Mouse (Mus musculus) activated CD4-positive, CD25-positive, alpha-beta regulatory T cell, adult 9 weeks (primary cell): Measurements from ENCODE around the gene Olfr1259. TPM values are rescaled to one million over a fixed set of nuclear protein-coding genes. Genes with fewer than 3 reads are reported as not detected.

Source experiments
- polyA plus RNA-seq: library from polyadenylated mRNA; unstranded; fragments of 100-300 nt; shearing (Covaris generic); gene quantifications from one replicate; pipeline ENCODE4 v1.2.1, GENCODE M21; 2017

Olfr1259 gene
- polyA plus RNA-seq = not detected

GRCm38 (mm10) chr2:89948564-89948963, at the start of gene Olfr1259:
Gene Olfr1259, minus strand, starts transcription at chr2:89948664.

GRCm38 (mm10) chr2:89990921-89991320, 42.5 kb upstream of the Olfr1259 start, which contains the start of gene Olfr1261:
Gene Olfr1261, plus strand, starts transcription at chr2:89991221.

GRCm38 (mm10) chr2:89974184-89974583, 25.7 kb upstream of the Olfr1259 start, which contains the start of gene Olfr1260:
Gene Olfr1260, plus strand, starts transcription at chr2:89974340.

GRCm38 (mm10) chr2:89927009-89927408, 21.5 kb downstream of the Olfr1259 start, which contains the start of gene Olfr1258:
Gene Olfr1258, plus strand, starts transcription at chr2:89927309.

Other genes starting within 250 kb of the Olfr1259 start
- gene Olfr1252, start 223.7 kb downstream of the Olfr1259 start, polyA plus RNA-seq = not detected
- not detected for gene Olfr1253, start 191.6 kb downstream of the Olfr1259 start, polyA plus RNA-seq
- not detected for gene Olfr1254, start 155.0 kb downstream of the Olfr1259 start, polyA plus RNA-seq
- not detected for gene Olfr1255, start 136.6 kb downstream of the Olfr1259 start, polyA plus RNA-seq
- not detected for gene Olfr1256, start 107.1 kb downstream of the Olfr1259 start, polyA plus RNA-seq
- not detected for gene Olfr48, start 100.5 kb downstream of the Olfr1259 start, polyA plus RNA-seq
- not detected for gene Olfr1257, start 70.2 kb downstream of the Olfr1259 start, polyA plus RNA-seq
- gene Olfr1258, start 21.4 kb downstream of the Olfr1259 start, polyA plus RNA-seq = not detected
- not detected for gene Olfr1260, start 25.7 kb upstream of the Olfr1259 start, polyA plus RNA-seq
- gene Olfr1261, start 42.6 kb upstream of the Olfr1259 start, polyA plus RNA-seq = not detected
- gene Olfr1262, start 51.5 kb upstream of the Olfr1259 start, polyA plus RNA-seq = not detected
- gene Olfr1263, start 63.5 kb upstream of the Olfr1259 start, polyA plus RNA-seq = 0.09 TPM
- gene Olfr1264, start 76.9 kb upstream of the Olfr1259 start, polyA plus RNA-seq = not detected
- not detected for gene Olfr1265, start 86.7 kb upstream of the Olfr1259 start, polyA plus RNA-seq
- not detected for gene Olfr140, start 114.9 kb upstream of the Olfr1259 start, polyA plus RNA-seq
- not detected for gene Olfr1269, start 172.7 kb upstream of the Olfr1259 start, polyA plus RNA-seq
- gene Olfr32, start 193.6 kb upstream of the Olfr1259 start, polyA plus RNA-seq = not detected
- not detected for gene Olfr1270, start 204.4 kb upstream of the Olfr1259 start, polyA plus RNA-seq